Mouse (Mus musculus) stomach, postnatal 0 days (tissue): Measurements from ENCODE around the gene Trpm3.

Experiments used
- CTCF ChIP-seq: IDR thresholded peaks from 2 replicates; pipeline ENCODE4 v1.5.1; 2016; ENCODE audit warnings: antibody characterized with exemption, low read depth, mild to moderate bottlenecking, moderate library complexity
- EP300 ChIP-seq: optimal IDR thresholded peaks from 2 replicates; pipeline ENCODE3; 2016; ENCODE audit warnings: antibody characterized with exemption

DNA sequence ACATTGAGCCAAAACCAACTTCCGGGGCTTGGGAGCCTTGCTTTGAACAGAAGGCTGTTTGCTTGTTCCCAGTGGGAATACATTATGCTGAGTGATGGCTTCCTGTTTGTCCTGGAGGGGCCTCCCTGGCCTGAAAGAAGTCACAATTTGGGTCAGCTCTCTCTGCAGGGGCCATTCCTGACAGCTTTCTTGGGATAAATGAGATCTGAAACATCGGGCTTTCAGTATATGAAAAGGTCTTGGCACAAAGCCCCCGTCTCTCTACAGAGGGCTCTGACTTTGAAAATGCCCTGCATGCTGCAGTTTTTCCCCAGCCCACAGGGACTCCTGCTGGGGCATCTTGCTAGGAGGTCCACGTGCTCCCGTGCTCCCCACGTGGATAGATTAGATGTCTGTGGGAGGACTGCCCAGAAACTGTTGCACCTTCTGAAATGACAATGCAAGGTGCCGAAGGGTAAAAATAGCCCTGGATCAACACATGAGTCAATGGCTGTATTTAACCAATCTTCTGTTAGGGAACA, 415.6 kb downstream of the Trpm3 start:
- no peak for TF ChIP-seq EP300
- TF ChIP-seq CTCF, result no peak
